Mouse (Mus musculus) testis, adult 2 months (tissue): ENCODE data around the gene Tex33.

ENCODE experiments used
- CTCF ChIP-seq: fragments of 200-500 bp; IDR thresholded peaks from 2 replicates; pipeline ENCODE4 v1.5.1; 2012; ENCODE audit warnings: low read depth, mild to moderate bottlenecking, inconsistent platforms, low read length, moderate library complexity; ENCODE audit not compliant: control insufficient read depth, insufficient read depth, insufficient replicate concordance
- POLR2A ChIP-seq: fragments of 200-500 bp; IDR thresholded peaks from 2 replicates; pipeline ENCODE4 v1.6.1; 2012; ENCODE audit warnings: low read depth, mild to moderate bottlenecking, inconsistent platforms, low read length, moderate library complexity; ENCODE audit not compliant: control insufficient read depth

DNA sequence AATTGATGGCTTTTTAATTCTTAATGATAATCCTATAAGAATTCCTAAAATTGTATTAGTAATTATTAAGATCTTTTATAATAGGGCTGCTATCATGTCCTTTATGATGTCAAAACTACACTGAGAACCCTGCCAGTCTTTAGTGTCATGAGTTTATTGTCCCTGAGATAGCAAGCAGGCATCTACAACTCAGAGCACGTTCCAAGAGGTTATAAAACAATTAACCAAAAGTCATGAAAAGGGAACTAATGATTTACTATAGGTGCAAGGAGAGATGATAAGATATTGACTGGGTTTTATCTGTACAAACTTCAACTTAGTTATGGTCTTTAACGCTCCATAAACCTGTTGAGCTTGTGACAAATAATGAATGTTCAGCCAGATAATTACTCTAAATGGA is 29.8 kb downstream of the Tex33 start:
- no peak for TF ChIP-seq CTCF
- TF ChIP-seq POLR2A: no peak
